Mouse (Mus musculus): Measurements from ENCODE around the gene Lrrfip2. TPM values are rescaled to one million over a fixed set of nuclear protein-coding genes. Genes with fewer than 3 reads are reported as not detected.

Lrrfip2 gene
- polyA plus RNA-seq, 1 experiment from 2014 or later, result 43.5 TPM

DNA sequence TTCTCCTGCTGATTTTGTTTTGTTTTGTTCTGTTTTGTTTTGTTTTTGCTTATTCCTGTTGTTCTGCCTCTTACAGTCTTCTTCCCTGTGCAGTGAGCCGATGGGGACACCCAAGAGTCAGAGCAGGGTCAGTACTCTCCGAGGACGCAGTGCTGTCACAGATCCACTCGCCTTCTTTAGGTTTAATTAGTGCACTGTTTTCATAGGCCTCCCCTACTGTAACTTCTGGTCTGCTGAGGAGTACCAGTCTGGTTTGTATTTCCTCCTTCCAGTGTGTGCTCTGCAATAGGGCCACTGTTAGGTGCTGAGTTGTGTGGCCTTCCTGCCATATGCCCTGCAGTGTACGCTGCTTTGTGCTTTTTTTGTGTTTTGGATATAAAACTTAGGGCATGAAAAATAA is 61.6 kb downstream of the Lrrfip2 start:
- ATAC-seq (ENCODE audit: insufficient number of reproducible peaks, insufficient read depth, low FRiP score, low TSS enrichment), result no peak
- Histone ChIP-seq H3K4me2 (replicated peaks) (no peak overlapping the region), H3K27me3 (no peaks in the 10 kb centered on the region), H3K4me3 (no peak overlapping the region), H3K9me3 (no peaks in the 10 kb centered on the region), H3K36me3 (no peaks in the 10 kb centered on the region), H3K4me1 (no peaks in the 10 kb centered on the region), H3K27ac (no peak overlapping the region), H3K9ac (no peak overlapping the region)
- 62% methylated on average over 5 of the region's 5 CpGs for WGBS

DNA sequence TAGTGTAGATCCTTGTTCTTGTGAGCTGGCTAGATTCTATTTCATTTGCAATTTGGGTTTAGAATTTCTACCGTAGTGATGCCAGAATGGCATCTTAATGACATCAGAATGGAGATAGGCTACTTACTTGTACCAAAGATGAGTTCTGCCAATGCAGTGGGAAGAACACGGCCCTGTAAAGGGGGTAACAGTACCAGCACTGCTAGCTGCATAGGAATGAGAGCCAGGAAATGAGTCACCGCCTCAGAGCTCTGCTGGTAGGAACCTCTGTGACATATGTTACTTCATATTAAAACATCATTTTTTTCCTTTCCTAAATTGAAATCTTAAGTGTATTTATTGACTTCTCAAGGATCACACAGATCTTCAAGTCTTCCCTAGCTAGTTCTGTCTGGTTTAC is 64.8 kb downstream of the Lrrfip2 start:
- Histone ChIP-seq H3K4me1 (no peaks in the 10 kb centered on the region), H3K27ac (no peak overlapping the region), H3K27me3 (no peaks in the 10 kb centered on the region), H3K4me3 (no peak overlapping the region), H3K36me3 (no peaks in the 10 kb centered on the region), H3K4me2 (replicated peaks) (no peak overlapping the region), H3K9ac (no peak overlapping the region), H3K9me3 (no peaks in the 10 kb centered on the region)
- no peak for ATAC-seq (ENCODE audit: insufficient number of reproducible peaks, insufficient read depth, low FRiP score, low TSS enrichment)
- 70% methylated on average over 3 of the region's 3 CpGs for WGBS

DNA sequence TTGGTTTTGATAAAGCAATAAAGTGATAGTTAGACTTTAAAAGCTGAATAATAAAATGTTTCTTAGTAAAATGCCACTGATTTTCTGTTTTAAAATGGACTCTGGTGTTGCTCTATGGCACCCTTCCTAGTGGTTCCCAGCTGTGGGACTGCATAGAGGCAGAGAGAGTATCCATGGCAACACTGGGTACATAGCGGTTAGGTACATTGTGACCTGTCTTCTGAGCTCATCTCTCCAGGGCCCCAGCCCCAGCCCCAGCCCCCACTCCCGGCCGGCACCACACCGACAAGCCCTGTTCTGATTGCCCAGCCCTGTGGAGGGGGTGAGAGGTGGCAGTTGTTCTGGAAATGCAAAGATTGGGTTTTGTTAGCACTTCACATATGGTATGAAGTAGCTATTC is 67.5 kb downstream of the Lrrfip2 start:
- Histone ChIP-seq H3K27me3 (no peaks in the 10 kb centered on the region), H3K27ac (no peak overlapping the region), H3K9me3 (no peaks in the 10 kb centered on the region), H3K9ac (no peak overlapping the region), H3K4me3 (no peak overlapping the region), H3K4me2 (replicated peaks) (no peak overlapping the region), H3K36me3 (peaks cover 5% of the 10 kb centered on the region; the same call in 1 of the 2 replicates), H3K4me1 (no peaks in the 10 kb centered on the region)
- no peak for ATAC-seq (ENCODE audit: insufficient number of reproducible peaks, insufficient read depth, low FRiP score, low TSS enrichment)
- WGBS, result 45% methylated on average over 4 of the region's 4 CpGs

DNA sequence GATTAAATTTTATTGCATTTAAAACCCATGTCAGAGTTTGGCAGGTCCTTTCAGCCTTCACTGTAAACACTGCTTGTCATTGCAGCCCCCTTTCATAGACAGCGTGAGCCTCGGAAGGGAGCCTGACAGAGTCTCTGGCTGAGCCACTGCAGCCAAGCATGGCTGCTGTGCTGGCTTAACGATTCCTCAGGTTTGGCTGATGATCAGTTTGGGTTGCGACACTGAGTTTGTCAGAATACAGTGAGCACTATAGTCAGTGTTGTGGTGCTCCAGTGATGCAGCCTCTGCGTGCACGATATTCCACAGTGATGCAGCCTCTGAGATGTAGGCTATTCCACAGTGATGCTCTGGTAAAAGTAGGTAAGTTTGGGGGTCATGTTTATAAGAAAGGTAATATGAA is 69.5 kb downstream of the Lrrfip2 start:
- no peak overlapping the region for H3K4me3 ChIP-seq
- no peak overlapping the region for H3K9ac ChIP-seq
- H3K4me2 ChIP-seq (replicated peaks), result no peak overlapping the region
- H3K27me3 ChIP-seq, result no peaks in the 10 kb centered on the region
- H3K27ac ChIP-seq, result no peak overlapping the region
- no peaks in the 10 kb centered on the region for H3K4me1 ChIP-seq
- WGBS, result 85% methylated on average over 6 of the region's 6 CpGs
- no peaks in the 10 kb centered on the region for H3K9me3 ChIP-seq
- H3K36me3 ChIP-seq, result peaks cover 12% of the 10 kb centered on the region; the same call in 1 of the 2 replicates
- ATAC-seq (ENCODE audit: insufficient number of reproducible peaks, insufficient read depth, low FRiP score, low TSS enrichment), result no peak

DNA sequence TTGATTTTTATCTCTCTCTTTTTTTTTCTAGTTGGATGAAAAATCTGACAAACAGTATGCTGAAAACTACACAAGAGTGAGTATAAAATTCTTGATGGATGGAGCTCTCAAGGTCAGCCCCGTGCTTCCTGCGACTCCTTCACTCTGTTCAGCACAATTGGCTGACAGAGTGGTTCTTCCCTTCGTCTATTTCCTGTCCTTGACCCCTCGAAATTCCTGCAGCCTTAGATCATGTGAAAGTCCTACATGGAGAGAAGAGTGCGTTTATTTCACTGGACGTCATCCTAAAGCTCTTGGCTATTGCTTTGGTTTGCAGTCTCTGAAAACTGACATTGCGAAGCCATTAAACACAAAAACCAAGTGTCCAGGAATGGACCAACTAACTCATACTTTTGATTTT is 71.3 kb downstream of the Lrrfip2 start:
- Histone ChIP-seq H3K4me1 (no peaks in the 10 kb centered on the region), H3K9ac (no peak overlapping the region), H3K9me3 (no peaks in the 10 kb centered on the region), H3K4me3 (no peak overlapping the region), H3K27me3 (no peaks in the 10 kb centered on the region), H3K4me2 (replicated peaks) (no peak overlapping the region), H3K27ac (no peak overlapping the region), H3K36me3 (peaks cover 19% of the 10 kb centered on the region; the same call in 1 of the 2 replicates)
- ATAC-seq (ENCODE audit: insufficient number of reproducible peaks, insufficient read depth, low FRiP score, low TSS enrichment), result no peak
- 79% methylated on average over 7 of the region's 7 CpGs for WGBS

DNA sequence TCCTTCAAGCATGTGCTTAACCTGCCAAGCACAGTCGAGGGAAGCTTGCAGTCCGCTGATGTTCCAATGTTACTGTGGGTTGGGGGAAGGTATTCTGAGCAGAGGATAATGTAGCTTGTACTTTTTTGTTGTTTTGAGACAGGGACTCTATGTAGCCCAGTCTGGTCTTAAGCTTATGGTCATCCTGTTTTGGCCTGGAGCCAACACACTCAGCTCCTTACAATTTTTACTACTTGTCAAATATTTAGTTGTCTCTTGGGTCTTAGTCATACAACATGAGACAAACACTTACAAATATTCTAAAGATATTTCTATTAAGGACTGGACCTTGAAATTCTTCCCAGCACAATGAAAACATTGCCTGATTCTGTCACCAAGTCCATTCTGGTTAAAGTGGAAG is 75.8 kb downstream of the Lrrfip2 start:
- Histone ChIP-seq H3K27ac (no peak overlapping the region), H3K4me3 (no peak overlapping the region), H3K36me3 (peaks cover 19% of the 10 kb centered on the region; the same call in 1 of the 2 replicates), H3K27me3 (no peaks in the 10 kb centered on the region), H3K9ac (no peak overlapping the region), H3K9me3 (no peaks in the 10 kb centered on the region), H3K4me2 (replicated peaks) (no peak overlapping the region), H3K4me1 (no peaks in the 10 kb centered on the region)
- WGBS, result 94% methylated on average over 2 of the region's 2 CpGs
- no peak for ATAC-seq (ENCODE audit: insufficient number of reproducible peaks, insufficient read depth, low FRiP score, low TSS enrichment)

DNA sequence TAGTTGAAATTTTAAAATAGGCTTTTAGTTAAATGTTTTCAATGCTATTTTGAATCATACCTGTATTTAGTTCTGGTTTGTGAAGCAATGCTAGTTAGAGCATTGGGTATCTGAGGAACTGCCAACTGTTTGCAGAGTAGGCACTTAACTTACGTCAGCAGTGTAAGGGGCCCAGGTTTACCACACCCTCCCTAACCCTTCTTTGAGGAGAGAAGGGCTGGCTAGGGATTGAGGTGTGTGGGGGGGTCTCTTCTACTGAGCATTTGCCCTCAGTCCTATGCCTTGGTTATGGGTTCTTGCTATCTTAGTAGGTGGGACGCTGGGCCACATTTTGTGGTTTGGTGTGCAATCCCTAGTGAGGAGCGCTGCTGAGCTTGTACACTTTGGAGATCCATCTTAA is 79.7 kb downstream of the Lrrfip2 start:
- 92% methylated on average over 3 of the region's 3 CpGs for WGBS
- no peak overlapping the region for H3K27ac ChIP-seq
- H3K4me2 ChIP-seq (replicated peaks), result no peak overlapping the region
- no peak for ATAC-seq (ENCODE audit: insufficient number of reproducible peaks, insufficient read depth, low FRiP score, low TSS enrichment)
- no peaks in the 10 kb centered on the region for H3K9me3 ChIP-seq
- H3K27me3 ChIP-seq, result no peaks in the 10 kb centered on the region
- H3K9ac ChIP-seq, result no peak overlapping the region
- H3K4me1 ChIP-seq, result no peaks in the 10 kb centered on the region
- 0 out of 2 replicates have a peak, but pooled peaks cover 7% of the 10 kb centered on the region for H3K36me3 ChIP-seq
- no peak overlapping the region for H3K4me3 ChIP-seq

DNA sequence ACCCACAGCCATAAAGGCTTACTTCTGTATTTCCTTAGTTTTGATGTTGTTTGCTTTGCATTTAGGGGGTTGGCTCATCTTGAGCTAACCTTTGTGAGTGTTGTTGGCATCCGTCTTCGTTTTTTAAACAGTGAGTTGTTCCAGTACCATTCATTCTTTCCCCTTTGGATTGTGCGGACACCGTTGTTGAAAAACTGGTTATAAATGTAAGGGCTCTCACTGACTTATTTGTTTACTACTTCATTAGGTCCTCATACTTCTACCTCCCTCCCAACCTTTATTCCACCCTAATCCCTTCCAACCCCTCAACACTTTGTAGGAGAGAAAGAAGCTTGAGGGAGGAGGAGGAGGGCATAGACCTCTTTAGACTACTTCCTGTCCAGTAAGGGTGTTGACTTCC is 80.3 kb downstream of the Lrrfip2 start:
- Histone ChIP-seq H3K9ac (no peak overlapping the region), H3K9me3 (no peaks in the 10 kb centered on the region), H3K4me2 (replicated peaks) (no peak overlapping the region), H3K27ac (no peak overlapping the region), H3K4me1 (no peaks in the 10 kb centered on the region), H3K27me3 (no peaks in the 10 kb centered on the region), H3K4me3 (no peak overlapping the region), H3K36me3 (0 out of 2 replicates have a peak, but pooled peaks cover 7% of the 10 kb centered on the region)
- no peak for ATAC-seq (ENCODE audit: insufficient number of reproducible peaks, insufficient read depth, low FRiP score, low TSS enrichment)
- WGBS, result 93% methylated on average over 4 of the region's 4 CpGs

DNA sequence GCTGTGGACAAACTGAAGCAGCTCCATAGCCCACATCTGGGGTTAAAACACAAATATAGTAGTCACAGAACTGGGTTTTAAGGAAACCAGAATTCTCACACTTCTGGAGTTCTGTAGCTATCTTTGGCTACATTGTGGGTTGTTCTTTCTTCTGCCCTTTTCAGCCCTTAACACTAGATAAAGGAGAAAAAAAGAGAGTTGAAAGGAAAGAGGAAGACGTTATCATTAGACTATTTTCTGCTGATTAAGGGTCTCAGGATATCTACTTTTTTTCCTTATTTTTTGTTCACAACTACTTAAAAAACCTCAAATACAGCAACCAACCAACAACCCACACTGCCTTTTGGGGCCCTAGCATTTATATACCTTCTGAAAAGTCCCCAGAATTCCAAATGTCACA is 80.9 kb downstream of the Lrrfip2 start:
- no peak for ATAC-seq (ENCODE audit: insufficient number of reproducible peaks, insufficient read depth, low FRiP score, low TSS enrichment)
- no peaks in the 10 kb centered on the region for H3K4me1 ChIP-seq
- 85% methylated on average over 1 of the region's 1 CpGs for WGBS

DNA sequence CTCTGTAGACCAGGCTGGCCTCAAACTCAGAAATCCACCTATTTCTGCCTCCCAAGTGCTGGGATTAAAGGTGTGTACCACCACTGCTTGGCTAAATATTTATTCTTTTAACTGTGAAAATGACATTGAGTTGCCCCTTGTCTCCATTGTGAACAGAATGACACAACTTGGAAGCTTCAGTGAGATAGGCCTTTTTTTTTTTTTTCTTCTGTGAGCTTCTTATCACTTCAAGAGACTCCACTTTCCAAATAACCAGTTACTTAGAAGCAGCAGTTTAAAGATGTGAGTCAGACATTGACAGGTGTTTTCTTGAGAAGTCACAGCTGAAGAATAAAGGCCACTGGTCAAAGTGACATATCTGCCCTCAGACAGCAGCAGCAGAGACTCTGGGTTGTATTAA is 82.8 kb downstream of the Lrrfip2 start:
- peaks cover 3% of the 10 kb centered on the region; the same call in 1 of the 2 replicates for H3K4me1 ChIP-seq
- no peaks in the 10 kb centered on the region for H3K9me3 ChIP-seq
- ATAC-seq (ENCODE audit: insufficient number of reproducible peaks, insufficient read depth, low FRiP score, low TSS enrichment), result no peak

More for the DNA sequence above, 80.9 kb downstream of the Lrrfip2 start:
- H3K4me2 ChIP-seq (replicated peaks), result no peak overlapping the region
- H3K4me3 ChIP-seq, result no peak overlapping the region
- H3K27ac ChIP-seq, result no peak overlapping the region
- H3K27me3 ChIP-seq, result no peaks in the 10 kb centered on the region
- H3K9me3 ChIP-seq, result no peaks in the 10 kb centered on the region
- no peak overlapping the region for H3K9ac ChIP-seq
- H3K36me3 ChIP-seq, result 0 out of 2 replicates have a peak, but pooled peaks cover 2% of the 10 kb centered on the region

DNA sequence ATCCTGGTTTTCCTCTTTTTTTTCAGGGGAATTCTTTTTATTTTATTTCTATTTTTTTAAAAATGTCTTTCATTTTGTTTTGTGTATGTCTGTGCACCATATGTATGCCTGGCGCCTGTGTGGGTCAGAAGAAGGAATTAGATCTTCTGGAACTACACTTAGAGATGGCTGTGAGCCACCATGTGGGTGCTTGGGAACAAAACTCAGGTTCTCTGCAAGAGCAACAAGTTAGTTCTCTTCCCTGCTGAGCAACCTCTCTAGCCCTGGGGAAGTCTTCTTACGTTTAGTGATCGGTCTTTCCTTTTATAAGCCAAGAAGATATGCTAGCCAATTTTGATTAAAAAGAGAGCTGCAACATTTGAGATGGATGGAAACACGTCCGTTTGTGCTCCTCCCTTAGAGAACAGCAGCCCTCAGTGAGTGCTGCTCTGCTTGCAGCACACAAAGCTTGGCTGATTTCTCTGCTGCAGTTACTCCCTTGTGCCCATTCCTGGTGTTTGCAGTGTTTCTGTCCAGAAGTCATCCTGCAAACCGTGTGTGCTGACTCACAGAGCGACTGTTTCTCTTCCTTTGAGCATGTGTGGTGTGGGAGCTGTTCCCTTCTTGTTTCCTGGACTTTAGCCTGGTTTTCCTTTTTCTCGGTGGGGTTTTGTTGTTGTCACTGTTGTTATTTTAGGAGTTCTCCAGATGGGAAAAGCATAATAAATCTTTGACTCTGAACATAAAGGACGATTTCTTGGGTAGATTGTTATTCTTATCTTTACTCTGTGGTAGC is 87.4 kb downstream of the Lrrfip2 start:
- H3K27me3 ChIP-seq, result no peaks in the 10 kb centered on the region
- H3K9me3 ChIP-seq, result no peaks in the 10 kb centered on the region
- no peak overlapping the region; the same call in 1 of the 2 replicates for H3K27ac ChIP-seq
- peaks cover 4% of the 10 kb centered on the region; the same call in 1 of the 2 replicates for H3K36me3 ChIP-seq
- no peak overlapping the region for H3K4me3 ChIP-seq
- H3K4me2 ChIP-seq (replicated peaks), result no peak overlapping the region
- no peak overlapping the region for H3K9ac ChIP-seq
- H3K4me1 ChIP-seq, result peaks cover 3% of the 10 kb centered on the region; the same call in 1 of the 2 replicates
- ATAC-seq (ENCODE audit: insufficient number of reproducible peaks, insufficient read depth, low FRiP score, low TSS enrichment), result no peak
- 72% methylated on average over 9 of the region's 9 CpGs for WGBS

More for the DNA sequence above, 82.8 kb downstream of the Lrrfip2 start:
- Histone ChIP-seq H3K27ac (no peak overlapping the region), H3K36me3 (no peaks in the 10 kb centered on the region), H3K4me2 (replicated peaks) (no peak overlapping the region), H3K27me3 (no peaks in the 10 kb centered on the region), H3K9ac (no peak overlapping the region), H3K4me3 (no peak overlapping the region)

DNA sequence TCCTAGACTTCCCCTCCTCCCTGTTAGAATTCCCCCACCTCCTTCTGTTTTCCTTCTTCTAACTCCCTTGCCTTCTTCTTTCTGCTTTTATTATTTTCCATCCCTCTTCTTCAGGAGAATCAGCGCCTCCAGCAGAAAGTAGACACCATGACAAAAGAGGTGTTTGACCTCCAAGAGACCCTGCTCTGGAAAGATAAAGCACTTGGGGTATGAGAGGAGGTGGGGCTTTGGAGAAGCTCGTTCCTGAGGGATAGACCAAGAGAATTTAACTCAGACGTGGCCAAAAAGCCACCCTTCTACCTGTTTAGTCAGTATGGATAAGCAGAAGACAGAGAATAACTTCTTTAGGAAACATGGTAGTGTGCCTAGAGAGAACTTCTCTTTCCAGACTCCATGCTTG is 90.3 kb downstream of the Lrrfip2 start:
- H3K36me3 ChIP-seq, result peaks cover 4% of the 10 kb centered on the region; the same call in 1 of the 2 replicates
- H3K27ac ChIP-seq, result no peak overlapping the region; the same call in 1 of the 2 replicates
- H3K27me3 ChIP-seq, result no peaks in the 10 kb centered on the region
- no peak for ATAC-seq (ENCODE audit: insufficient number of reproducible peaks, insufficient read depth, low FRiP score, low TSS enrichment)
- 65% methylated on average over 3 of the region's 3 CpGs for WGBS
- no peaks in the 10 kb centered on the region for H3K9me3 ChIP-seq
- H3K4me3 ChIP-seq, result no peak overlapping the region
- H3K9ac ChIP-seq, result no peak overlapping the region
- peaks cover 3% of the 10 kb centered on the region; the same call in 1 of the 2 replicates for H3K4me1 ChIP-seq
- H3K4me2 ChIP-seq (replicated peaks), result no peak overlapping the region
